Mouse (Mus musculus) lung, embryonic 14.5 days (tissue): ENCODE measurements at regions not wholly inside any gene's neighbourhood (a gene's known extent, or its start where the extent isn't known, plus 50 kb on each side); places are given as distances from the start of the nearest gene placed in this dataset.

Experiments
- ATAC-seq: fragments of 200-750 bp; cut with Nextera tagmentation; 2 replicates; pipeline ENCODE4 v1.8.0; 2017; ENCODE audit warnings: mild to moderate bottlenecking, moderate TSS enrichment, moderate library complexity; ENCODE audit not compliant: insufficient read depth
- DNase-seq: peaks from one replicate; pipeline ENCODE4 v3.0.0-alpha.2; 2015
- H3K27ac ChIP-seq: fragments of 300-500 bp; sonication (generic); 2 replicates; pipeline ENCODE4 v1.5.1; 2014; ENCODE audit warnings: low read depth, mild to moderate bottlenecking, moderate library complexity
- H3K27me3 ChIP-seq: fragments of 300-500 bp; sonication (generic); 2 replicates; pipeline ENCODE4 v1.6.1; 2014; ENCODE audit warnings: low read length, control low read depth; ENCODE audit not compliant: insufficient read depth
- H3K36me3 ChIP-seq: fragments of 300-500 bp; sonication (generic); 2 replicates; pipeline ENCODE4 v1.6.1; 2014; ENCODE audit warnings: control low read depth; ENCODE audit not compliant: insufficient read depth
- H3K4me1 ChIP-seq: fragments of 300-500 bp; sonication (generic); 2 replicates; pipeline ENCODE4 v1.6.1; 2014; ENCODE audit warnings: antibody characterized with exemption, control low read depth; ENCODE audit not compliant: insufficient read depth
- H3K4me2 ChIP-seq: fragments of 300-500 bp; sonication (generic); 2 replicates; pipeline ENCODE4 v1.6.1; 2014; ENCODE audit warnings: mild to moderate bottlenecking
- H3K4me3 ChIP-seq: fragments of 300-500 bp; sonication (generic); 2 replicates; pipeline ENCODE4 v1.5.1; 2014; ENCODE audit warnings: low read depth, low read length
- H3K9ac ChIP-seq: fragments of 300-500 bp; sonication (generic); 2 replicates; pipeline ENCODE4 v1.6.1; 2014
- H3K9me3 ChIP-seq: fragments of 300-500 bp; sonication (generic); 2 replicates; pipeline ENCODE4 v1.6.1; 2016; ENCODE audit warnings: low read depth, low read length, control low read depth
- CTCF ChIP-seq: IDR thresholded peaks from 2 replicates; pipeline ENCODE4 v1.5.1; 2016; ENCODE audit warnings: antibody characterized with exemption, low read depth
- WGBS: fragments of 180-500 bp; shearing (Covaris S2); extraction: QIAGEN DNeasy Blood & Tissue Kit; methylation state at CpG from one replicate; pipeline ENCODE4 v1.1.7; 2014; 5-methylcytosine and 5-hydroxymethylcytosine counted together

DNA sequence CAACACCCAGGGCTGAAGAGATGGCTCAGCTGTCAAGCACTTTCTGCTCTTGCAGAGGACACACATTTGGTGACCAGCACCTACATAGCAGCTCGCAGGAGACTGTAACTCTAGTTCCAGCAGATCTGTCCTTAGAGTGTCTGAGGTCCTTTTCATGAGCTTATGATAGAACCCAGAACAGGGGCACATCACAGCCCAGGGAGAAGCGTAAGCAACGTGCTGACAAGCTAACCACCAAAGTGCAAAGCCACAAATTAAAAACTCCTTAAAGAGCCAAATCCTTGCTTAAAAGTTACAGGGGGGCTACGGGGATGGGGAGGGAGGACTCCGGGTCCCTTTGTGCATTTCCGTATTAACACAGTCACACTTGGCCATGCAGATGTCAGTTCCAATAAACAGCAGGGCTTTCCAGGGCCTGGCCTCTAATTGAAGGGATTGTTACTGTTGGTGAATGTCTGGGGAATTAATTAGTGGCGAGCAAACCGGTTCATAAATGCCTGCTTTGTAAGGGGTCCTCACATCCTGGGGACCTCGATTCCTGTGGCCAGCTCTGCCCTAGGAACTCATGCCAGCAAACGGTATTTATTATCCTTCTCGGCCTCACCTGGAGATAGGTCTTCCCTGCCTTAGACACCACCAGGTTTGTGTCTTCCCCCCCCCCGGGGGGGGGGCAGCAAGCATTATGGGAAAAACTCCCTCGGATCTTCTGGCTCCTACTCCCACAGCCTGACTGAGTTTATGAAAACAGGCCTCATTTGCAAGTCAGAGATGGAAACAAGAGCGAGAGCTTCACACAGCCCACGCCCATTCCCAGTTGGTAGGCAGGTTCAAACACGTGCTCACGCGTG lies 447.5 kb downstream of the Cd83 start:
- no peak overlapping the region for H3K27ac ChIP-seq
- no peak overlapping the region for H3K4me3 ChIP-seq

DNA sequence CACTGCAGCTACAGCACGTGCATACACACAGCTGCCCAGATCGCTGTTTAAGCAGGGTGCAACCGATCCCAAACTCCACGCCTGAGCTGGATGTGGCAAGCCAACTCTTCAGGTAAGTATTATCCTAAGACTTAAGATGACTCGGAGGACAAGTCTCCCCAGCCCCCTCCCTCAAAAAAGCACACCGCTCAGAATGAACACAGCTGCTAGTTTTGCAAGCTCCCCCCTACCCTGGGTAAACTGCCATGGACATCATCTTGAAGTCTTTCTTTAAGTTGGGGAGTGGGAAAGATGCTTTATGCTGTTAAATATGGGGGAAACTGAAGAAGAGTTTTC lies 448.1 kb downstream of the Cd83 start:
- Histone ChIP-seq H3K9ac (no peak overlapping the region), H3K36me3 (no peaks in the 10 kb centered on the region), H3K9me3 (no peaks in the 10 kb centered on the region), H3K27me3 (no peaks in the 10 kb centered on the region), H3K27ac (no peak overlapping the region), H3K4me3 (no peak overlapping the region), H3K4me1 (peaks cover 7% of the 10 kb centered on the region; the same call in 1 of the 2 replicates), H3K4me2 (no peak overlapping the region)
- no peak for TF ChIP-seq CTCF
- no peak for ATAC-seq
- DNase-seq = no peak
- WGBS = 76% methylated on average over 6 of the region's 6 CpGs

More for the DNA sequence above, 447.5 kb downstream of the Cd83 start:
- ATAC-seq = no peak
- no peak for DNase-seq
- Histone ChIP-seq H3K27me3 (no peaks in the 10 kb centered on the region), H3K9me3 (no peaks in the 10 kb centered on the region), H3K36me3 (no peaks in the 10 kb centered on the region), H3K9ac (no peak overlapping the region), H3K4me2 (no peak overlapping the region), H3K4me1 (peaks cover 7% of the 10 kb centered on the region; the same call in 1 of the 2 replicates)
- no peak for TF ChIP-seq CTCF
- 59% methylated on average over 18 of the region's 18 CpGs for WGBS

DNA sequence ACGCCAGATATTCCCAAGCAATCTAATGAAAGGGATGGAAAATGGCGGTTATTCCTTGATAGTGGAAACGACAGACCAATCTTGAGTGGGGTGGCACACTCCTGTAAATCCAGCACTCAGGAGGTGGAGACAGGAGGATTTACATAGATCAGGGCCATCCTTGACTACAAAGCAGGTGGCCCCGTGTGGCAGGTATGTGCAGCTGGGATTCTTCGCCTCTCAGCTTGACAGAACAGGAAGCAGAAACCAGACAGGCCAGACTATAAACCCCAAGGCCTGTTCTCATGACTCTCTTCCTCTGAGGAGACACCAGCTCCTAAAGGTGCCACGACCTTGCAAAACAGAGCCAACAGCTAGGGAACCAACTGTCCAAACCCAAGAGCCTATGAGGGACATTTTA lies 449.7 kb downstream of the Cd83 start:
- DNase-seq (no peak), ATAC-seq (no peak)
- Histone ChIP-seq H3K36me3 (no peaks in the 10 kb centered on the region), H3K9me3 (no peaks in the 10 kb centered on the region), H3K27me3 (no peaks in the 10 kb centered on the region), H3K4me3 (no peak overlapping the region), H3K9ac (no peak overlapping the region), H3K27ac (no peak overlapping the region), H3K4me2 (no peak overlapping the region), H3K4me1 (peaks cover 9% of the 10 kb centered on the region; the same call in 1 of the 2 replicates)
- WGBS = 80% methylated on average over 6 of the region's 6 CpGs
- no peak for TF ChIP-seq CTCF

DNA sequence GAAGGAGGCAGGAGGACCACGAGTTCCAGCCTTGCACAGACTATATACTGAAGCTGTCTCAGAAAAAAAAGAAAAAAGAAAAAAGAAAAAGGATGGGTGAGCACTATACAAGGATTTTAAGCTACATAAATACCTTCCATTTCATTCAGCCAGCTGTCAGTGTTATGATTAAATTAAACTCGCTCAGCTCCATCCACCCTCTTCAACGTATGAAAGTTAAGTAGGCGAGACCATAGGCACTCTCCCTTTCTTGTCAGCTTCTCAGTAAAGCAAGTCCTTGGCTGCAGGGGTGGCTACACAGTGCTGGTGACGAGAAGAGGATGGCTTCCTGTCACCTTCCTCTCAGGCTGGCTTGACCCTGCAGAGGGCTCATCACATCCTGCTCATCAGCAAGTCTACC lies 450.7 kb downstream of the Cd83 start:
- no peaks in the 10 kb centered on the region for H3K27me3 ChIP-seq
- no peak for DNase-seq
- H3K4me2 ChIP-seq = no peak overlapping the region
- no peak for TF ChIP-seq CTCF
- no peak overlapping the region for H3K9ac ChIP-seq
- no peaks in the 10 kb centered on the region for H3K36me3 ChIP-seq
- no peaks in the 10 kb centered on the region for H3K9me3 ChIP-seq
- WGBS = 60% methylated on average over 5 of the region's 5 CpGs
- no peak for ATAC-seq
- H3K27ac ChIP-seq = no peak overlapping the region
- H3K4me1 ChIP-seq = peaks cover 5% of the 10 kb centered on the region; the same call in 1 of the 2 replicates
- no peak overlapping the region for H3K4me3 ChIP-seq

DNA sequence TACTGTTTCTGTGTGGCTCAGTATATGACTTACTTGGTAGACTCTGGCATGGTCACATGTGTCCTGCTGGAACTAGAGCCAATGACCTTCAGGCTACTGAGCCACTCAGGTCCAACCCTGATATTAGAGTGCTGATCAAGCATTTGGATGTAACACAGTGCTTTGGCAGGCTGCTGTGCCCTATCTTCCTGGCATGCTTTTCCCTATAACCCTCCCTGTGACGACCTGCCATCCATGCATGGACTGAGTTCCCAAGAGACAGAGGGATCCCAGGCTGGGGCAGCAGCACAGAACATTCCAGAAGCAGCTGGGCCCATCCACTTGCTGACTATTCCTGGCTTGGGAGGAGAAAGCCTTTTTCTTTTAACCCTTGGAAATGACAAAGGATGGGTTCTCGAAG lies 451.4 kb downstream of the Cd83 start:
- H3K4me3 ChIP-seq = no peak overlapping the region
- WGBS = 93% methylated on average over 2 of the region's 2 CpGs
- H3K27me3 ChIP-seq = no peaks in the 10 kb centered on the region
- no peak overlapping the region for H3K9ac ChIP-seq
- no peaks in the 10 kb centered on the region for H3K9me3 ChIP-seq
- peaks cover 5% of the 10 kb centered on the region; the same call in 1 of the 2 replicates for H3K4me1 ChIP-seq
- no peak overlapping the region for H3K4me2 ChIP-seq
- no peaks in the 10 kb centered on the region for H3K36me3 ChIP-seq
- no peak for ATAC-seq
- no peak for DNase-seq
- no peak overlapping the region for H3K27ac ChIP-seq
- no peak for TF ChIP-seq CTCF

DNA sequence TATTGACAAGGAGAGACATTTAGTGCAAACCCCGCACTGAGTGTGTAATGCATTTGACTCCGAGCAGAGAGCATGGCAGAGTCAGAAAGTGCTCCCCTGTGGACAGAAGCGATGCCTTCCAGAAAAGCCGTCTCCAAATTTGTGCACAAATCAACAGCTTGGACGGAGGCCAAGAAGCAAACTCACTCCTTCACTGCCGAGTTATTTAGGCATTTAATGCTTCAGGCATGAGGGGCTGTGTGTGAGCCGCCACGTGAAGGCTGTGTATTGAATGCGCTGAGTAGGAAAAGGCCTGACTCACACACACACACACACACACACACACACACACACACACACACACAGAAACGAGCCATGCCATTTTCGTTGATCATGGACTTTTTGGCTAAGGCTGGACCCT lies 453.7 kb downstream of the Cd83 start:
- H3K27me3 ChIP-seq = no peaks in the 10 kb centered on the region
- H3K4me2 ChIP-seq = 0 out of 2 replicates have a peak overlapping the region, but pooled peaks have one; percentile 10
- no peaks in the 10 kb centered on the region for H3K36me3 ChIP-seq
- 28% methylated on average over 11 of the region's 11 CpGs for WGBS
- H3K4me3 ChIP-seq = no peak overlapping the region
- TF ChIP-seq CTCF = no peak
- no peaks in the 10 kb centered on the region for H3K9me3 ChIP-seq
- no peak overlapping the region for H3K27ac ChIP-seq
- peak; percentile 70; the same call in 1 of the 2 replicates for ATAC-seq
- H3K9ac ChIP-seq = no peak overlapping the region
- peak; percentile 94 for DNase-seq
- H3K4me1 ChIP-seq = peaks cover 5% of the 10 kb centered on the region; the same call in 1 of the 2 replicates

DNA sequence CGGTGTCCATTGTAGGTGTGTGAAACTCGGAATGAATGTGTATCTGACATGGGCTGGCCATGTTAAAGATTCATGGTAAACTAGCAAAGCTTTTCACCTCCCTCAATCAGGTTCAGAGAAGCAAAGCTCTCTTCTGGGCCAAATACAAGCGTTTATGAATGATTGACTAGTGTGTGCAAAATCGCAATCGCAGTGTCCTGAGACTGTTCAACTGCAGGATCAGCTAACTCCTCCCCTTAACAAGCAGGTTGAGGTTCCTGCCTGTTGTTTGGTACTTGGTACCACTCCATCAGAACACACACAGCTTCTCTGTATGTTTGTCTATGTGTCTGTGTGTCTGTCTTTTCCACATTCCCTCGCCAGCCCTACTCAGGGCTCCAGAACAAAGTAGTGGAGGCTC lies 458.6 kb downstream of the Cd83 start:
- ATAC-seq (no peak), DNase-seq (no peak)
- Histone ChIP-seq H3K4me2 (no peak overlapping the region), H3K27me3 (no peaks in the 10 kb centered on the region), H3K4me1 (peaks cover 11% of the 10 kb centered on the region), H3K9ac (no peak overlapping the region), H3K9me3 (no peaks in the 10 kb centered on the region), H3K4me3 (no peak overlapping the region), H3K27ac (no peak overlapping the region), H3K36me3 (no peaks in the 10 kb centered on the region)
- TF ChIP-seq CTCF = no peak
- WGBS = 85% methylated on average over 6 of the region's 6 CpGs
